8 mouse cellular contexts compared by ENCODE assay signal in genomic region chr14:11553679-11554305, GRCm38 (mm10). TPM values are rescaled to one million over a fixed set of nuclear protein-coding genes. Genes with fewer than 3 reads are reported as not detected.
A peak's percentile ranks its signal among the peaks of the same experiment; 100 is the strongest.
DNase-seq lines count a peak whose midpoint lies in the region; ATAC-seq lines count a peak whose summit lies in the region.

No protein-coding gene starts in this region.

- peak; percentile 64 for ATAC-seq in embryonic facial prominence, embryonic 15.5 days (ENCODE audit: insufficient number of reproducible peaks, low FRiP score, low TSS enrichment, low read depth)
- ATAC-seq in intestine, embryonic 15.5 days = peak; percentile 69
- peak; percentile 53 for ATAC-seq in midbrain, embryonic 14.5 days (ENCODE audit: low FRiP score, low TSS enrichment)
- ATAC-seq in activated CD4-positive, CD25-positive, alpha-beta regulatory T cell, adult 4 months = no peak

- H3K4me2 ChIP-seq in embryonic facial prominence, embryonic 15.5 days (replicated peaks) = peak overlapping the region; percentile 95
- peak overlapping the region; percentile 96 for H3K4me2 ChIP-seq in intestine, embryonic 15.5 days (replicated peaks)
- peak overlapping the region; percentile 89 for H3K4me2 ChIP-seq in midbrain, embryonic 14.5 days (ENCODE audit: low read length)

- H3K9me3 ChIP-seq in embryonic facial prominence, embryonic 15.5 days (replicated peaks) = no peaks in the 10 kb centered on the region
- no peaks in the 10 kb centered on the region for H3K9me3 ChIP-seq in intestine, embryonic 15.5 days
- H3K9me3 ChIP-seq in midbrain, embryonic 14.5 days (ENCODE audit: control insufficient read depth, low read length) = no peaks in the 10 kb centered on the region

- H3K4me3 ChIP-seq in embryonic facial prominence, embryonic 15.5 days (replicated peaks) = peak overlapping the region; percentile 65
- peak overlapping the region; percentile 83 for H3K4me3 ChIP-seq in intestine, embryonic 15.5 days (replicated peaks)
- H3K4me3 ChIP-seq in midbrain, embryonic 14.5 days (replicated peaks; ENCODE audit: low read depth, low read length) = peak overlapping the region; percentile 81

- no peaks in the 10 kb centered on the region for H3K27me3 ChIP-seq in embryonic facial prominence, embryonic 15.5 days
- no peaks in the 10 kb centered on the region for H3K27me3 ChIP-seq in intestine, embryonic 15.5 days (replicated peaks)
- H3K27me3 ChIP-seq in midbrain, embryonic 14.5 days (ENCODE audit: control insufficient read depth, insufficient read depth, low read length) = no peaks in the 10 kb centered on the region; the same call in 1 of the 2 replicates

- H3K9ac ChIP-seq in embryonic facial prominence, embryonic 15.5 days = peak overlapping the region; percentile 77
- H3K9ac ChIP-seq in intestine, embryonic 15.5 days = peak overlapping the region; percentile 93
- H3K9ac ChIP-seq in midbrain, embryonic 14.5 days (replicated peaks; ENCODE audit: low read length) = peak overlapping the region; percentile 76

- H3K36me3 ChIP-seq in embryonic facial prominence, embryonic 15.5 days = no peaks in the 10 kb centered on the region
- H3K36me3 ChIP-seq in intestine, embryonic 15.5 days = no peaks in the 10 kb centered on the region
- H3K36me3 ChIP-seq in midbrain, embryonic 14.5 days (ENCODE audit: control insufficient read depth, insufficient read depth, low read length) = no peaks in the 10 kb centered on the region

- under 1% methylated on average over 57 of the region's 57 CpGs for WGBS in embryonic facial prominence, embryonic 15.5 days
- WGBS in intestine, embryonic 15.5 days = under 1% methylated on average over 57 of the region's 57 CpGs
- WGBS in midbrain, embryonic 14.5 days = under 1% methylated on average over 57 of the region's 57 CpGs

- DNase-seq in layer of hippocampus, adult 11-12 months (ENCODE audit: low spot score) = peak; percentile 29
- DNase-seq in layer of hippocampus, adult 9-10 months (ENCODE audit: low spot score) = no peak
- peak; percentile 67 for DNase-seq in ZHBTc4 (ENCODE audit: low read depth, low spot score)
- DNase-seq in midbrain, embryonic 14.5 days = peak; percentile 73
- DNase-seq in spleen, postnatal 36 days (ENCODE audit: low spot score in 2 of 2) = no peak

- peaks cover 22% of the 10 kb centered on the region for H3K4me1 ChIP-seq in embryonic facial prominence, embryonic 15.5 days
- peaks cover 18% of the 10 kb centered on the region for H3K4me1 ChIP-seq in intestine, embryonic 15.5 days (replicated peaks)
- H3K4me1 ChIP-seq in midbrain, embryonic 14.5 days (ENCODE audit: control insufficient read depth, insufficient read depth, low read length) = peaks cover 22% of the 10 kb centered on the region

- peak overlapping the region; percentile 99 for H3K27ac ChIP-seq in embryonic facial prominence, embryonic 15.5 days (replicated peaks)
- peak overlapping the region; percentile 99 for H3K27ac ChIP-seq in intestine, embryonic 15.5 days
- H3K27ac ChIP-seq in midbrain, embryonic 14.5 days (replicated peaks; ENCODE audit: low read depth, low read length) = peak overlapping the region; percentile 95

RNA-seq across cellular contexts. Expression of gene Ptprg, which starts 0.5 kb away (rescaled TPM):
- polyA plus RNA-seq in embryonic facial prominence, embryonic 15.5 days (2015; fragmentation: Nextera tagmentation; extraction: Ambion mirVana) = 21.6 and 25.6 TPM in 2 replicates
- polyA plus RNA-seq in intestine, embryonic 15.5 days (2015; fragmentation: Nextera tagmentation; extraction: Ambion mirVana) = 18.0 and 18.7 TPM in 2 replicates
- 33.2 and 50.1 TPM in 2 replicates for polyA plus RNA-seq in midbrain, embryonic 14.5 days (2014; fragmentation: Nextera tagmentation; extraction: Ambion mirVana)
- not detected for polyA plus RNA-seq in activated CD4-positive, CD25-positive, alpha-beta regulatory T cell, adult 4 months (2017; shearing (Covaris generic))

Comparison
In these comparisons a context has a peak if more than half of its experiments do, and no peak if none do; other contexts are left out.
1. DNase-seq: peak in layer of hippocampus, adult 11-12 months (single experiment), ZHBTc4 (single experiment) and midbrain, embryonic 14.5 days (single experiment); none in layer of hippocampus, adult 9-10 months (single experiment) and spleen, postnatal 36 days (0 of 2).
2. RNA of gene Ptprg, which starts 0.5 kb away (polyA plus RNA-seq): 33.2 to 50.1 TPM in midbrain, embryonic 14.5 days, 21.6 to 25.6 TPM in embryonic facial prominence, embryonic 15.5 days and 18.0 to 18.7 TPM in intestine, embryonic 15.5 days; not detected in activated CD4-positive, CD25-positive, alpha-beta regulatory T cell, adult 4 months; every median in the first group is over 10 times any median in the second.
3. Peak in every context shown above with its lines, with median percentiles within 50 percentile points of each other: H3K27ac ChIP-seq, H3K4me2 ChIP-seq, H3K4me3 ChIP-seq and H3K9ac ChIP-seq.